Mouse (Mus musculus) liver, postnatal 0 days (tissue): ENCODE results near the gene Rbm39. TPM values are rescaled to one million over a fixed set of nuclear protein-coding genes. Genes with fewer than 3 reads are reported as not detected.
A peak's percentile ranks its signal among the peaks of the same experiment; 100 is the strongest.

Experiments used
- ATAC-seq: fragments of 200-750 bp; cut with Nextera tagmentation; 2 replicates; pipeline ENCODE4 v1.8.0; 2017; ENCODE audit warnings: mild to moderate bottlenecking, moderate library complexity
- DNase-seq: peaks from one replicate; pipeline ENCODE4 v3.0.0-alpha.2; 2016
- H3K27ac ChIP-seq: fragments of 300-500 bp; sonication (generic); 2 replicates; pipeline ENCODE4 v1.5.1; 2014; ENCODE audit warnings: antibody characterized with exemption, moderate library complexity, mild to moderate bottlenecking, low read depth
- H3K27me3 ChIP-seq: fragments of 300-500 bp; sonication (generic); 2 replicates; pipeline ENCODE4 v1.6.1; 2014; ENCODE audit warnings: low read length, control low read depth, mixed read lengths; ENCODE audit not compliant: insufficient read depth
- H3K36me3 ChIP-seq: fragments of 300-500 bp; sonication (generic); replicated peaks from 2 replicates; pipeline ENCODE4 v1.6.1; 2014; ENCODE audit warnings: mild to moderate bottlenecking, control low read depth, low read length, moderate library complexity, mixed read lengths; ENCODE audit not compliant: insufficient read depth
- H3K4me1 ChIP-seq: fragments of 300-500 bp; sonication (generic); 2 replicates; pipeline ENCODE4 v1.6.1; 2014; ENCODE audit warnings: antibody characterized with exemption, mild to moderate bottlenecking, control low read depth; ENCODE audit not compliant: insufficient read depth
- H3K4me2 ChIP-seq: fragments of 300-500 bp; sonication (generic); 2 replicates; pipeline ENCODE4 v1.6.1; 2014; ENCODE audit warnings: low read depth, mild to moderate bottlenecking, low read length, moderate library complexity, mixed read lengths
- H3K4me3 ChIP-seq: fragments of 300-500 bp; sonication (generic); 2 replicates; pipeline ENCODE4 v1.5.1; 2014; ENCODE audit warnings: low read depth, low read length
- H3K9ac ChIP-seq: fragments of 300-500 bp; sonication (generic); replicated peaks from 2 replicates; pipeline ENCODE4 v1.6.1; 2014; ENCODE audit warnings: mild to moderate bottlenecking, moderate library complexity
- H3K9me3 ChIP-seq: fragments of 300-500 bp; sonication (generic); 2 replicates; pipeline ENCODE4 v1.6.1; 2016; ENCODE audit warnings: mild to moderate bottlenecking, control low read depth, low read length, mixed read lengths
- CTCF ChIP-seq: sonication (generic); IDR thresholded peaks from 2 replicates; pipeline ENCODE4 v1.5.1; 2016; ENCODE audit warnings: antibody characterized with exemption, low read depth
- EP300 ChIP-seq: IDR thresholded peaks from 2 replicates; pipeline ENCODE4 v1.6.1; 2016; ENCODE audit warnings: antibody characterized with exemption, low read depth, mild to moderate bottlenecking
- WGBS: fragments of 180-500 bp; shearing (Covaris S2); extraction: QIAGEN DNeasy Blood & Tissue Kit; methylation state at CpG from one replicate; pipeline ENCODE4 v1.1.7; 2014; ENCODE audit not compliant: insufficient replicate concordance; 5-methylcytosine and 5-hydroxymethylcytosine counted together
- polyA plus RNA-seq: library from polyadenylated mRNA; unstranded; fragments of >200 nt; fragmentation: Nextera tagmentation; extraction: Ambion mirVana; gene quantifications from 2 replicates; pipeline ENCODE4 v1.2.1, GENCODE M21; 2015

Rbm39 gene
- polyA plus RNA-seq, 1 experiment from 2014 or later: 239 TPM

- Histone ChIP-seq H3K36me3 (peaks cover 18% of the 10 kb centered on the region), H3K27me3 (no peaks in the 10 kb centered on the region), H3K9me3 (no peaks in the 10 kb centered on the region), H3K4me2 (peak overlapping the region; percentile 69), H3K27ac (peak overlapping the region; percentile 99; the same call in 1 of the 2 replicates), H3K4me3 (no peak overlapping the region), H3K4me1 (peaks cover 21% of the 10 kb centered on the region), H3K9ac (no peak overlapping the region)
- ATAC-seq (no peak), DNase-seq (no peak)
- TF ChIP-seq EP300: no peak
- no peak for TF ChIP-seq CTCF
- 82% methylated on average over 2 of the region's 2 CpGs for WGBS
These were observed 1.6 kb upstream of the Rbm39 start for GRCm38 (mm10) chr2:156181592-156181991.

GRCm38 (mm10) chr2:156180824-156181590 is 969 bp upstream of the Rbm39 start:
- TF ChIP-seq CTCF: no peak
- no peak for TF ChIP-seq EP300
- no peak for ATAC-seq
- H3K36me3 ChIP-seq: peaks cover 24% of the 10 kb centered on the region
- 9% methylated on average over 8 of the region's 8 CpGs for WGBS
- no peaks in the 10 kb centered on the region for H3K27me3 ChIP-seq
- H3K27ac ChIP-seq: peak overlapping the region; percentile 99
- H3K4me3 ChIP-seq: peak overlapping the region; percentile 93
- no peaks in the 10 kb centered on the region for H3K9me3 ChIP-seq
- H3K4me1 ChIP-seq: peaks cover 21% of the 10 kb centered on the region
- no peak for DNase-seq
- H3K9ac ChIP-seq: peak overlapping the region; percentile 74
- peak overlapping the region; percentile 69 for H3K4me2 ChIP-seq

- no peaks in the 10 kb centered on the region for H3K9me3 ChIP-seq
- DNase-seq (no peak), ATAC-seq (peak; percentile 5)
- H3K27ac ChIP-seq: peak overlapping the region; percentile 99
- WGBS: 0% methylated on average over 30 of the region's 41 CpGs
- TF ChIP-seq CTCF (no peak), EP300 (no peak)
- peak overlapping the region; percentile 80 for H3K4me2 ChIP-seq
- H3K9ac ChIP-seq: peak overlapping the region; percentile 100
- peaks cover 34% of the 10 kb centered on the region for H3K36me3 ChIP-seq
- H3K4me3 ChIP-seq: peak overlapping the region; percentile 93
- no peaks in the 10 kb centered on the region for H3K27me3 ChIP-seq
- peaks cover 21% of the 10 kb centered on the region for H3K4me1 ChIP-seq
These were observed 293 bp downstream of the Rbm39 start for GRCm38 (mm10) chr2:156179796-156180093.

GRCm38 (mm10) chr2:156179046-156179795 is 817 bp downstream of the Rbm39 start:
- Histone ChIP-seq H3K36me3 (peaks cover 39% of the 10 kb centered on the region), H3K4me1 (peaks cover 21% of the 10 kb centered on the region), H3K27me3 (no peaks in the 10 kb centered on the region), H3K27ac (peak overlapping the region; percentile 99), H3K9ac (peak overlapping the region; percentile 100), H3K9me3 (no peaks in the 10 kb centered on the region), H3K4me2 (peak overlapping the region; percentile 80), H3K4me3 (peak overlapping the region; percentile 93)
- ATAC-seq (peak; percentile 34), DNase-seq (peak; percentile 88)
- peak; percentile 34 for TF ChIP-seq CTCF
- peak; percentile 16; the same call in 1 of the 2 replicates for TF ChIP-seq EP300
- 3% methylated on average over 47 of the region's 47 CpGs for WGBS

GRCm38 (mm10) chr2:156177651-156178050 is 2.4 kb downstream of the Rbm39 start:
- TF ChIP-seq CTCF (no peak), EP300 (no peak)
- WGBS: 62% methylated on average over 7 of the region's 7 CpGs
- peaks cover 21% of the 10 kb centered on the region for H3K4me1 ChIP-seq
- no peak overlapping the region for H3K27ac ChIP-seq
- no peaks in the 10 kb centered on the region for H3K27me3 ChIP-seq
- peaks cover 52% of the 10 kb centered on the region for H3K36me3 ChIP-seq
- ATAC-seq: no peak
- peak overlapping the region; percentile 93 for H3K4me3 ChIP-seq
- H3K9ac ChIP-seq: peak overlapping the region; percentile 45; the same call in 1 of the 2 replicates
- H3K9me3 ChIP-seq: no peaks in the 10 kb centered on the region
- H3K4me2 ChIP-seq: peak overlapping the region; percentile 80
- peak; percentile 35 for DNase-seq

- peaks cover 58% of the 10 kb centered on the region for H3K36me3 ChIP-seq
- H3K27me3 ChIP-seq: no peaks in the 10 kb centered on the region
- no peak for ATAC-seq
- peak overlapping the region; percentile 80 for H3K4me2 ChIP-seq
- TF ChIP-seq EP300 (no peak), CTCF (no peak)
- WGBS: 74% methylated on average over 6 of the region's 6 CpGs
- no peak overlapping the region for H3K27ac ChIP-seq
- no peak for DNase-seq
- H3K9ac ChIP-seq: 0 out of 2 replicates have a peak overlapping the region, but pooled peaks have one; percentile 2
- H3K4me1 ChIP-seq: peaks cover 21% of the 10 kb centered on the region
- peak overlapping the region; percentile 19; the same call in 1 of the 2 replicates for H3K4me3 ChIP-seq
- H3K9me3 ChIP-seq: no peaks in the 10 kb centered on the region
These were observed 3.0 kb downstream of the Rbm39 start for GRCm38 (mm10) chr2:156177079-156177478.
